Mouse (Mus musculus) megakaryocyte, embryonic 14.5 days (primary cell): ENCODE measurements at regions not wholly inside any gene's neighbourhood (a gene's known extent, or its start where the extent isn't known, plus 50 kb on each side); places are given as distances from the start of the nearest gene placed in this dataset.

Experiments used
- H3K27me3 ChIP-seq: replicated peaks from 2 replicates; pipeline ENCODE3; 2012; ENCODE audit warnings: inconsistent platforms
- H3K36me3 ChIP-seq: replicated peaks from 2 replicates; pipeline ENCODE3; 2012; ENCODE audit warnings: low read length, inconsistent platforms, mixed read lengths
- H3K4me1 ChIP-seq: 2 replicates; pipeline ENCODE4 v1.6.1; 2012; ENCODE audit warnings: inconsistent platforms
- H3K4me3 ChIP-seq: replicated peaks from 2 replicates; pipeline ENCODE3; 2012; ENCODE audit warnings: moderate library complexity, mild to moderate bottlenecking, inconsistent platforms
- H3K9me3 ChIP-seq: 2 replicates; pipeline ENCODE4 v1.6.1; 2012; ENCODE audit warnings: inconsistent platforms
- FLI1 ChIP-seq: IDR thresholded peaks from 2 replicates; pipeline ENCODE4 v1.6.1; 2012; ENCODE audit warnings: low read length, inconsistent platforms, mixed read lengths
- GATA1 ChIP-seq: IDR thresholded peaks from 3 replicates; pipeline ENCODE4 v1.6.1; 2012; ENCODE audit warnings: mixed read lengths, low read length, inconsistent platforms, borderline replicate concordance

- no peak for TF ChIP-seq GATA1
- TF ChIP-seq FLI1, result no peak
- no peaks in the 10 kb centered on the region for H3K27me3 ChIP-seq
- H3K4me3 ChIP-seq, result no peak overlapping the region
- H3K4me1 ChIP-seq, result no peaks in the 10 kb centered on the region
- H3K9me3 ChIP-seq, result peaks cover 12% of the 10 kb centered on the region; the same call in 1 of the 2 replicates
- no peaks in the 10 kb centered on the region for H3K36me3 ChIP-seq
Observed at GRCm38 (mm10) chr7:68686396-68687139, 62.5 kb downstream of the Arrdc4 start.

GRCm38 (mm10) chr7:68682929-68683643, 66.0 kb downstream of the Arrdc4 start:
- TF ChIP-seq GATA1, result no peak
- no peak for TF ChIP-seq FLI1
- H3K4me1 ChIP-seq, result no peaks in the 10 kb centered on the region
- peaks cover 8% of the 10 kb centered on the region for H3K9me3 ChIP-seq
- no peaks in the 10 kb centered on the region for H3K36me3 ChIP-seq
- H3K27me3 ChIP-seq, result no peaks in the 10 kb centered on the region
- no peak overlapping the region for H3K4me3 ChIP-seq

- no peaks in the 10 kb centered on the region for H3K27me3 ChIP-seq
- TF ChIP-seq FLI1, result no peak
- peaks cover 8% of the 10 kb centered on the region for H3K9me3 ChIP-seq
- H3K4me3 ChIP-seq, result no peak overlapping the region
- H3K36me3 ChIP-seq, result no peaks in the 10 kb centered on the region
- no peaks in the 10 kb centered on the region for H3K4me1 ChIP-seq
Observed at GRCm38 (mm10) chr7:68682318-68682728, 66.7 kb downstream of the Arrdc4 start.

- TF ChIP-seq FLI1 (no peak), GATA1 (no peak)
- no peaks in the 10 kb centered on the region for H3K27me3 ChIP-seq
- peaks cover 5% of the 10 kb centered on the region for H3K9me3 ChIP-seq
- no peak overlapping the region for H3K4me3 ChIP-seq
- H3K36me3 ChIP-seq, result no peaks in the 10 kb centered on the region
- no peaks in the 10 kb centered on the region for H3K4me1 ChIP-seq
Observed at GRCm38 (mm10) chr7:68679770-68680169, 69.3 kb downstream of the Arrdc4 start.

GRCm38 (mm10) chr7:68667790-68668732, 81.0 kb downstream of the Arrdc4 start:
- Histone ChIP-seq H3K9me3 (peaks cover 14% of the 10 kb centered on the region; the same call in 1 of the 2 replicates), H3K36me3 (no peaks in the 10 kb centered on the region), H3K4me1 (no peaks in the 10 kb centered on the region), H3K4me3 (peak overlapping the region; percentile 15), H3K27me3 (no peaks in the 10 kb centered on the region)
- TF ChIP-seq FLI1 (no peak), GATA1 (no peak)

- no peaks in the 10 kb centered on the region for H3K36me3 ChIP-seq
- H3K9me3 ChIP-seq, result peaks cover 12% of the 10 kb centered on the region; the same call in 1 of the 2 replicates
- no peak overlapping the region for H3K4me3 ChIP-seq
- TF ChIP-seq GATA1, result no peak
- no peak for TF ChIP-seq FLI1
- H3K4me1 ChIP-seq, result no peaks in the 10 kb centered on the region
- H3K27me3 ChIP-seq, result no peaks in the 10 kb centered on the region
Observed at GRCm38 (mm10) chr7:68667215-68667614, 81.8 kb downstream of the Arrdc4 start.

GRCm38 (mm10) chr7:68656354-68656753, 92.7 kb downstream of the Arrdc4 start:
- TF ChIP-seq GATA1 (no peak), FLI1 (no peak)

GRCm38 (mm10) chr7:68653534-68653933, 95.5 kb downstream of the Arrdc4 start:
- H3K27me3 ChIP-seq, result no peaks in the 10 kb centered on the region
- TF ChIP-seq GATA1 (no peak), FLI1 (no peak)
- H3K4me1 ChIP-seq, result no peaks in the 10 kb centered on the region
- H3K36me3 ChIP-seq, result no peaks in the 10 kb centered on the region
- no peak overlapping the region for H3K4me3 ChIP-seq
- 0 out of 2 replicates have a peak, but pooled peaks cover 6% of the 10 kb centered on the region for H3K9me3 ChIP-seq

More at GRCm38 (mm10) chr7:68656354-68656753, 92.7 kb downstream of the Arrdc4 start:
- no peaks in the 10 kb centered on the region for H3K36me3 ChIP-seq
- no peaks in the 10 kb centered on the region for H3K4me1 ChIP-seq
- H3K4me3 ChIP-seq, result no peak overlapping the region
- H3K27me3 ChIP-seq, result no peaks in the 10 kb centered on the region
- 0 out of 2 replicates have a peak, but pooled peaks cover 6% of the 10 kb centered on the region for H3K9me3 ChIP-seq

GRCm38 (mm10) chr7:68651418-68651817, 97.6 kb downstream of the Arrdc4 start:
- no peak overlapping the region for H3K4me3 ChIP-seq
- H3K4me1 ChIP-seq, result no peaks in the 10 kb centered on the region
- no peaks in the 10 kb centered on the region for H3K36me3 ChIP-seq
- no peak for TF ChIP-seq FLI1
- no peak for TF ChIP-seq GATA1
- no peaks in the 10 kb centered on the region for H3K27me3 ChIP-seq
- H3K9me3 ChIP-seq, result 0 out of 2 replicates have a peak, but pooled peaks cover 6% of the 10 kb centered on the region

- H3K4me1 ChIP-seq, result no peaks in the 10 kb centered on the region
- TF ChIP-seq FLI1 (no peak), GATA1 (no peak)
- H3K4me3 ChIP-seq, result no peak overlapping the region
- H3K36me3 ChIP-seq, result no peaks in the 10 kb centered on the region
- no peaks in the 10 kb centered on the region for H3K27me3 ChIP-seq
- no peaks in the 10 kb centered on the region; the same call in 1 of the 2 replicates for H3K9me3 ChIP-seq
Observed at GRCm38 (mm10) chr7:68637556-68638215, 111.4 kb downstream of the Arrdc4 start.
